Comparison of ENCODE assay signal across 8 mouse cellular contexts in genomic region chr10:41518508-41518980, GRCm38 (mm10). TPM values are rescaled to one million over a fixed set of nuclear protein-coding genes. Genes with fewer than 3 reads are reported as not detected.
A peak's percentile ranks its signal among the peaks of the same experiment; 100 is the strongest.
DNase-seq lines count a peak whose midpoint lies in the region; ATAC-seq and TF ChIP-seq lines count a peak whose summit lies in the region.

No protein-coding gene starts in this region.

- no peak for TF ChIP-seq POLR2A in olfactory bulb, adult 2 months (IDR thresholded peaks at IDR 0.05; ENCODE audit: insufficient read depth, low read depth, low read length)

- under 1% methylated on average over 23 of the region's 23 CpGs for WGBS in forebrain, embryonic 13.5 days
- under 1% methylated on average over 23 of the region's 23 CpGs for WGBS in hindbrain, embryonic 11.5 days
- under 1% methylated on average over 23 of the region's 23 CpGs for WGBS in lung, embryonic 16.5 days
- under 1% methylated on average over 23 of the region's 23 CpGs for WGBS in olfactory bulb, adult 2 months

- peak overlapping the region; percentile 87 for H3K9ac ChIP-seq in forebrain, embryonic 13.5 days
- peak overlapping the region; percentile 73 for H3K9ac ChIP-seq in hindbrain, embryonic 11.5 days (ENCODE audit: low read depth, low read length)
- H3K9ac ChIP-seq in lung, embryonic 16.5 days (ENCODE audit: low read length): peak overlapping the region; percentile 97

- peak overlapping the region; percentile 97 for H3K27ac ChIP-seq in forebrain, embryonic 13.5 days
- H3K27ac ChIP-seq in hindbrain, embryonic 11.5 days (ENCODE audit: low read depth, low read length): peak overlapping the region; percentile 87
- peak overlapping the region; percentile 97 for H3K27ac ChIP-seq in lung, embryonic 16.5 days (ENCODE audit: low read length)
- peak overlapping the region; percentile 87 for H3K27ac ChIP-seq in olfactory bulb, adult 2 months (ENCODE audit: insufficient read depth, low read depth, low read length)

- H3K4me3 ChIP-seq in forebrain, embryonic 13.5 days: peak overlapping the region; percentile 73
- peak overlapping the region; percentile 93 for H3K4me3 ChIP-seq in hindbrain, embryonic 11.5 days (ENCODE audit: low read depth, low read length)
- peak overlapping the region; percentile 97 for H3K4me3 ChIP-seq in lung, embryonic 16.5 days (ENCODE audit: low read length)
- peak overlapping the region; percentile 84 for H3K4me3 ChIP-seq in olfactory bulb, adult 2 months (ENCODE audit: insufficient read depth, low read depth, low read length)

- peak; percentile 67 for ATAC-seq in forebrain, embryonic 13.5 days
- ATAC-seq in hindbrain, embryonic 11.5 days (ENCODE audit: low FRiP score): peak; percentile 75
- peak; percentile 63 for ATAC-seq in lung, embryonic 16.5 days (ENCODE audit: low read depth)

- no peak; the same call in 1 of the 2 replicates for TF ChIP-seq CTCF in olfactory bulb, adult 2 months (IDR thresholded peaks at IDR 0.05; ENCODE audit: insufficient read depth, low read depth, low read length)

- peaks cover 5% of the 10 kb centered on the region for H3K36me3 ChIP-seq in forebrain, embryonic 13.5 days (ENCODE audit: poor library complexity, severe bottlenecking)
- H3K36me3 ChIP-seq in hindbrain, embryonic 11.5 days (ENCODE audit: control insufficient read depth, insufficient read depth, low read length): no peaks in the 10 kb centered on the region
- no peaks in the 10 kb centered on the region for H3K36me3 ChIP-seq in lung, embryonic 16.5 days (ENCODE audit: control insufficient read depth, insufficient read depth, low read length)

- H3K27me3 ChIP-seq in forebrain, embryonic 13.5 days: no peaks in the 10 kb centered on the region
- H3K27me3 ChIP-seq in hindbrain, embryonic 11.5 days (ENCODE audit: control insufficient read depth, insufficient read depth, low read length): no peaks in the 10 kb centered on the region
- no peaks in the 10 kb centered on the region for H3K27me3 ChIP-seq in lung, embryonic 16.5 days (ENCODE audit: control insufficient read depth, insufficient read depth, low read depth, low read length)

- H3K9me3 ChIP-seq in forebrain, embryonic 13.5 days (replicated peaks): no peaks in the 10 kb centered on the region
- no peaks in the 10 kb centered on the region for H3K9me3 ChIP-seq in hindbrain, embryonic 11.5 days (ENCODE audit: control insufficient read depth, low read length)
- no peaks in the 10 kb centered on the region for H3K9me3 ChIP-seq in lung, embryonic 16.5 days (ENCODE audit: control insufficient read depth, low read length)

- H3K4me2 ChIP-seq in forebrain, embryonic 13.5 days: peak overlapping the region; percentile 82
- H3K4me2 ChIP-seq in hindbrain, embryonic 11.5 days (replicated peaks; ENCODE audit: low read depth, low read length): peak overlapping the region; percentile 61
- peak overlapping the region; percentile 90 for H3K4me2 ChIP-seq in lung, embryonic 16.5 days (ENCODE audit: low read depth, low read length)

- H3K4me1 ChIP-seq in forebrain, embryonic 13.5 days: peaks cover 28% of the 10 kb centered on the region
- no peaks in the 10 kb centered on the region; the same call in 1 of the 2 replicates for H3K4me1 ChIP-seq in hindbrain, embryonic 11.5 days (replicated peaks; ENCODE audit: control insufficient read depth, insufficient read depth, low read length)
- peaks cover 22% of the 10 kb centered on the region for H3K4me1 ChIP-seq in lung, embryonic 16.5 days (replicated peaks; ENCODE audit: control insufficient read depth, insufficient read depth, low read length)
- 0 out of 2 replicates have a peak, but pooled peaks cover 2% of the 10 kb centered on the region for H3K4me1 ChIP-seq in olfactory bulb, adult 2 months (ENCODE audit: control insufficient read depth, insufficient read depth, low read length)

- DNase-seq in MEL-GATA-1-ER (ENCODE audit: extremely low read depth, low read depth): peak; percentile 65
- peak; percentile 77 for DNase-seq in c-Kit-positive CD71-positive TER-119-negative erythroid progenitor cells, embryonic 14.5 days (ENCODE audit: low read depth)
- DNase-seq in hindbrain, embryonic 11.5 days (ENCODE audit: low spot score): peak; percentile 73
- DNase-seq in layer of hippocampus, adult 9-10 months (ENCODE audit: low spot score): peak; percentile 62
- DNase-seq in thymus, postnatal 25 days: peak; percentile 90

RNA-seq across cellular contexts. Expression of gene Cd164, which starts 0.7 kb away (rescaled TPM):
- polyA plus RNA-seq in forebrain, embryonic 13.5 days (2015; fragmentation: Nextera tagmentation; extraction: Ambion mirVana): 78.2 and 81.7 TPM in 2 replicates
- polyA plus RNA-seq in hindbrain, embryonic 11.5 days (2014; fragmentation: Nextera tagmentation; extraction: Ambion mirVana): 122 and 123 TPM in 2 replicates
- polyA plus RNA-seq in lung, embryonic 16.5 days (2015; fragmentation: Nextera tagmentation; extraction: Ambion mirVana): 169 and 185 TPM in 2 replicates
- polyA plus RNA-seq in olfactory bulb, adult 2 months (2012; ENCODE audit: insufficient read depth, insufficient read length, low replicate concordance, missing spikeins): 502 TPM in 1 of 2 replicates, not detected in the other

RNA-seq across cellular contexts. Expression of gene Ppil6, which starts 28.3 kb away (rescaled TPM):
- polyA plus RNA-seq in forebrain, embryonic 13.5 days (2015; fragmentation: Nextera tagmentation; extraction: Ambion mirVana): 1.8 and 1.9 TPM in 2 replicates
- 1.3 and 1.4 TPM in 2 replicates for polyA plus RNA-seq in hindbrain, embryonic 11.5 days (2014; fragmentation: Nextera tagmentation; extraction: Ambion mirVana)
- 4.0 and 6.4 TPM in 2 replicates for polyA plus RNA-seq in lung, embryonic 16.5 days (2015; fragmentation: Nextera tagmentation; extraction: Ambion mirVana)
- polyA plus RNA-seq in olfactory bulb, adult 2 months (2012; ENCODE audit: insufficient read depth, insufficient read length, low replicate concordance, missing spikeins): not detected in 2 replicates

RNA-seq across cellular contexts. Expression of gene Smpd2, which starts 28.4 kb away (rescaled TPM):
- 40.6 and 49.8 TPM in 2 replicates for polyA plus RNA-seq in forebrain, embryonic 13.5 days (2015; fragmentation: Nextera tagmentation; extraction: Ambion mirVana)
- polyA plus RNA-seq in hindbrain, embryonic 11.5 days (2014; fragmentation: Nextera tagmentation; extraction: Ambion mirVana): 45.9 and 47.6 TPM in 2 replicates
- 71.2 and 71.4 TPM in 2 replicates for polyA plus RNA-seq in lung, embryonic 16.5 days (2015; fragmentation: Nextera tagmentation; extraction: Ambion mirVana)
- polyA plus RNA-seq in olfactory bulb, adult 2 months (2012; ENCODE audit: insufficient read depth, insufficient read length, low replicate concordance, missing spikeins): not detected in 2 replicates

RNA-seq across cellular contexts. Expression of gene Mical1, which starts 42.4 kb away (rescaled TPM):
- 35.9 and 41.9 TPM in 2 replicates for polyA plus RNA-seq in forebrain, embryonic 13.5 days (2015; fragmentation: Nextera tagmentation; extraction: Ambion mirVana)
- polyA plus RNA-seq in hindbrain, embryonic 11.5 days (2014; fragmentation: Nextera tagmentation; extraction: Ambion mirVana): 26.6 and 28.1 TPM in 2 replicates
- 64.8 and 70.9 TPM in 2 replicates for polyA plus RNA-seq in lung, embryonic 16.5 days (2015; fragmentation: Nextera tagmentation; extraction: Ambion mirVana)
- not detected in 2 replicates for polyA plus RNA-seq in olfactory bulb, adult 2 months (2012; ENCODE audit: insufficient read depth, insufficient read length, low replicate concordance, missing spikeins)

Comparison
In these comparisons a context has a peak if more than half of its experiments do, and no peak if none do; other contexts are left out.
1. Peak in every context shown above with its lines: DNase-seq, ATAC-seq, H3K4me3 ChIP-seq and H3K27ac ChIP-seq.